Mouse (Mus musculus) hematopoietic stem cell, adult 5-6 weeks (primary cell): Measurements from ENCODE around the gene Mettl24. TPM values are rescaled to one million over a fixed set of nuclear protein-coding genes. Genes with fewer than 3 reads are reported as not detected.
"Not testable (repeated sequence)": the region's sequence is repeated elsewhere in the genome, so short reads cannot be mapped to it uniquely, and the experiment has no call there.

Experiments used
- ATAC-seq, 2 experiments: fragments of 125-278 bp in 1 of 2; replicated peaks in 1 of 2; 2 replicates each; pipeline ENCODE4 v1.8.0; 2016 to 2017; ENCODE audit warnings: inconsistent platforms in 2 of 2, mild to moderate bottlenecking in 2 of 2, moderate number of reproducible peaks in 2 of 2, low read depth in 1 of 2, moderate TSS enrichment in 1 of 2; ENCODE audit not compliant: low FRiP score in 2 of 2, poor library complexity in 2 of 2, severe bottlenecking in 2 of 2, insufficient read depth in 1 of 2, low TSS enrichment in 1 of 2
- total RNA-seq: library from RNA; stranded (forward); fragments of 172-1452, 232-1000 nt; gene quantifications from 2 replicates; pipeline ENCODE4 v1.2.3, GENCODE M21; 2017

Gene Mettl24
- total RNA-seq, 1 experiment from 2014 or later, result not detected

- no peak for ATAC-seq
These were observed 77.3 kb downstream of the Mettl24 start for GRCm38 (mm10) chr10:40760195-40761009.

DNA sequence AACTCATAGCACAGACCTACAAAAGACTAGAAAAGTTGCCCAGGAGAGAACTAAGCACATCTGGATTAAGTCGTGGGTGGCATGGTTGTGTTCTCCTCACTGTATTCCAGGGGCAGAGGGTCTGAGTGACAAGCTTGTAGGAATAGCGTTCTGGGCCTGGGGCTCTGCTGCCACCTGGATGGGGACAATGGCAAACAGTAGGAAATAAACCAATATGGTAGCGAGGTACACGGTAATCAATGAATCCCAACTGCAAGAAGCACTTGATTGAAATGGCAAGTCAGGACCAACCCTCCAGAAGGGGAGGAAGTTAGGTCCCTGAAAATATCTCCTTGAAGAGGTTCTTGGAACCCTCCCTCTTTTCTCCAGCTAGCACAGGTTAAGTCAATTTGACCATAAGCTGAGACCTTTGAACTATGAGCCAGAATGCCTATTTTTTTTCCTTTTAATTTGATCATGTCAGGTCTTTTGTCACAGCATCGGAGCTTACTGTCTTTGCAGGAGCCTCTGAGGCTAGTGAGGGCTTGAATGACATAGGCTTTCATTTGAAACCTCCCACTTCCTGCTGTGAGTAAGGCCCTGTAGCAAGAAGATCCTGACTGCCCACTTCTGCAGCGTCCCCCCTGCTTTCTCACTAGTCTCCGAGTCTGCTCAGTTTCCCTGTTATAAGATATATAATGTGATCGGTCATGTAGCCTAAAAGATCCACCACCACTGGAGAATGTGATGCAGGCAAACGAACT, 78.1 kb downstream of the Mettl24 start:
- ATAC-seq, result no peak

GRCm38 (mm10) chr10:40762624-40763023, 79.5 kb downstream of the Mettl24 start:
- no peak for ATAC-seq

- ATAC-seq, result no peak
These were observed 80.1 kb downstream of the Mettl24 start for GRCm38 (mm10) chr10:40763084-40763720.

DNA sequence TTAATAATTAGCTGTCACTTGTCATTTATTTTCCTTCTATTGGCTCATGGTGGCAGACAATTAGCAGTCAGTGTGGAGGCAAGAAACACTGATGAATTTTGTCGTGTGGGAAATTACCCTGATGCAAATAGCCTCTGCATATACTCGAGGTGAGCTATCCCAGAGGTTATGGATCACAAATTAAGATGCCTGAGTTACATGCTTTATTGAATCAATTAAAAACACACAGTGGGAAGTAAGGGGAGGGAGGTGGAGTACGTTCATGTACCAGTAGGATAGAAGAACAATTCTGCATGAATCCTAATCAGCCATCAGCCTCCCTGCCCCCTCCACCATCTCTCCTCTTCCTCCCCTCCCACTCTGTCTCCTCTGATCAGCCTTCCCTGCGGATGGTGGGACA, 89.2 kb downstream of the Mettl24 start:
- ATAC-seq, result no peak

DNA sequence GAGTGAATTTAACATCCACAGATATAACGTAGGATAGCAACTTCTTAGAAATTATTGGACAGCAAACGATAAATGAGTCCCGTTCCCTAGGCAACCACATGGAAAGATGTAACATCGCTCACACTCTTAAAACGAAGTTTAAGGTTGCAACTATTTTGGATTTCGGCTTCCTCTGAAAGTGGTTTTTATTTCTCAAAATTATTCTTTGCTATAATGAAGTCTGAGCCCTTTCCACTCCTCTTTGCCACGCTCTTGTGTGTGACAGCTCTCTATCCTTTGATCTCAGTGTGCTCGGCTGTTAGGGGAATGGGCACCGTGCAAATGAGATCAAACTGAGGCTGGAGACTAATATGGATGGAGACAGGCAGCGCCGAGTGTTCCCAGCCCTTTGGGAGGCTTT, 92.1 kb downstream of the Mettl24 start:
- ATAC-seq, result no peak

DNA sequence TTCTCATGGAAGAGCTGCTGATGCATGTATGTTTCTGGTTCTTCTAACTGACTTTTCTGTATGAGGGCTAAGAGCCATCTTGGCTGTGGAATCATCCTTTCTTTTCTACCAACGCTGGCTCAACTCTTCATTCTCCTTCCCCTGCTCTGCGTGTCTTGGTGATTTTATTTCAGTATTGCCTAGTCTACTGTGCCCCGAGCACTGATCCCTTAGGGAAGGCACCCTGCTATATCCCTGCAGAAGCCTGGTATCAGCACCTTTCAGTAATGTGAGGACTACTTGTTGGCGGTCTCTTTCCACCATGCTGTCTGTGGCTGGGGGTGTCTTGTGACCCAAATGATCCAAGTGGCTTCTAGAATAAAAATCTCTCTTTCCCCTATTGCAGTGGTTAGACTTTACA, 92.6 kb downstream of the Mettl24 start:
- ATAC-seq, result no peak

DNA sequence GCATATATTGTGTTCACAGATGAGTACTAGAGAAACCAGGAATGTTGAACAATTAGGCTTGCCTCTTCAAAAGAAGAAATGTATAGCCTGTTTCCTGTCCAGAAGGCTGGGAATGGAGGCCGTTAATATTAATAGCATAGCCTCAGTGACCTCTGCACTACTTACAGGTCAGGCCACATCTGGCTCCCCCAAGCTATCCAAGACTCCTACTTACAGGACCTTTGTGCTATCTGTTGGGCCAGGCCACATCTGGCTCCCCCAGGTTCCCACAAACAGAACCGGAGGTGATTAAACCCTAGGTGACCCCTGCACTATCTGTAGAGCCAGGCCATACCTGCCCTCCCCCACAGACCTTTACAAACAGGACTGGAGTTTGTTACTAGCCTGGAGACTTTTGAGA, 94.1 kb downstream of the Mettl24 start:
- no peak for ATAC-seq

GRCm38 (mm10) chr10:40778472-40778871, 95.4 kb downstream of the Mettl24 start:
- ATAC-seq, result no peak

DNA sequence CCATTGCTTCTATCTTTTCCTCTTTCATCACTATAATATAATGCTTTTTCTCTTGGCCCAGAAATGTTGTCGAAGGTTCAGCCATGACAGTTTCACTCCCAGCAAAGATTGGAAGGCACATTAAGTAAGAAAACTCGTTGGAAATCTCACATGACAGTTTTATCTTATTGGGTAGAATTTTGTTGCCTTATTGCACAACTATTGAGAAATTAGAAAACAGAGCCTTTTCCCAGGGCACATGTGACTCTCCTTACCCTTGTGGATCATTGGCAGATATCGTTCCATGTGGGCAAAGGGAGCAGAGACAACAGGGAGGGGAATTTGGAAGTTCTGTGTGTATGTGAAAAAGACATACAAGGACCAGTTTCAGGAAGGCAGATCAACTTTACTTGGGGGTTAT, 107.3 kb downstream of the Mettl24 start:
- no peak for ATAC-seq

GRCm38 (mm10) chr10:40792115-40792514, 109.0 kb downstream of the Mettl24 start:
- no peak for ATAC-seq

GRCm38 (mm10) chr10:40805221-40805620, 122.1 kb downstream of the Mettl24 start:
- ATAC-seq, result no peak

- no peak for ATAC-seq
These were observed 123.1 kb downstream of the Mettl24 start for GRCm38 (mm10) chr10:40806221-40806620.

DNA sequence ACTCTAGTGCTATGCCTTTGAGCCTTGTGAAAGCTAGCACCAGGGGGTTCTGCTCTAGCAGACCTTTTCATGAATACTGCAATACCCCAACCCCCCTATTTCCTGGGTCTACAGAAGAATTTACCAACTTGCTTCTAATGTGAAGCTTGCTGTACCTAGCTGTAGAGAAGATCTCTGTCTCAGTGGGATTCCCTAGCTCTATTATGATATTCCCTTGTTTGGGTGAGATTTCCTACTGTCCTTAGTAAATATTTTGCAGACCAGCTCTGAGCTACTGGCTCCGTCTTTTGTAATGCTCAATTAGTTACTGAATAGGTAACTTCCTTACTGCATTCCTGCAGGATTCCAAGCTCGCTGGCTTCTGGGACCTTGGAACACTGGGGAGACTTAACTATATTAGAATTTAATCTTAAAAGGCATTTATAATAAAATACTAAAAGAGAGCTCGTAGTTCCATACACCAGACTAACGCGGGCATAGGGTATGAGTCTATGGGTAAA, 126.4 kb downstream of the Mettl24 start:
- not testable (repeated sequence) for ATAC-seq

DNA sequence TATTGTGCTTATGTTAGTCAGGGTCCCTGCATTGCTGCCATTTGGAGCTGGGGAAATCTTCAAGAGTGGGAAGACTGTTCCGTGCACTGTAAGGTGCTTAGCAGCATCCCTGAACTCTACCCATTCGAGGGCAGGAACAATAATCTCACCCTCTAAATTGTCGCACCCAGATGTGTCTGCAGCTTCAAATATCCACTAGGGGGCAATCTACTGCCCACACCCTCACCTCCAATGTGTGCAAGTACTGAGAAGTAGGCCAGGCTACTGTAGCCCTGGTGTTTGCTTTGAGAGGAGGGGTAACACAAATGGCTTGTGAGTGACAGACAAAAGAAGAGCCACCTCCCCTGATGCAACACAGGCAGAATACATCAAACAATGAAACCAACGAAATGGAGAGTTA, 130.5 kb downstream of the Mettl24 start:
- 0 out of 4 replicates have a peak, but pooled peaks of 1 of the 2 experiments have one; percentile 56 for ATAC-seq

DNA sequence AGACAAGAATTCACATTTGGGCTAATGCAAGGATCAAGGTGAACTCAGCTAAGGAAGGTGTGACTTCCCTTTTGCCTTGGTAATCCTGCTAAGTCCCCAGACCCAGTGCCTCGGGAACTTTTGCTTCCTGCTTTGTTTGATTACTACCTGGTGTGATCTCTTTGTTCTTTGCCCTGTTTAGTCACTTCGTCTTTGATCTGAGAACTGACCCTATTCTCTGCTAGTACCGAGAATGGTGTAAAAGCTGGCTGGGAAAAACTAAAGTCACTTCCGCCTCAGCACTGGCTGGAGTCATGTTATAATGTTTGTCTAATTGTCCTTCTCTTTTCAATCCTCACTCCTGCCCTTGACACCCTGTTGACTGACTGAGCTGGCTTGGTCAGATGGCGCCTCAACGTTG, 133.4 kb downstream of the Mettl24 start:
- no peak for ATAC-seq

- no peak for ATAC-seq
These were observed 142.9 kb downstream of the Mettl24 start for GRCm38 (mm10) chr10:40825952-40826351.

DNA sequence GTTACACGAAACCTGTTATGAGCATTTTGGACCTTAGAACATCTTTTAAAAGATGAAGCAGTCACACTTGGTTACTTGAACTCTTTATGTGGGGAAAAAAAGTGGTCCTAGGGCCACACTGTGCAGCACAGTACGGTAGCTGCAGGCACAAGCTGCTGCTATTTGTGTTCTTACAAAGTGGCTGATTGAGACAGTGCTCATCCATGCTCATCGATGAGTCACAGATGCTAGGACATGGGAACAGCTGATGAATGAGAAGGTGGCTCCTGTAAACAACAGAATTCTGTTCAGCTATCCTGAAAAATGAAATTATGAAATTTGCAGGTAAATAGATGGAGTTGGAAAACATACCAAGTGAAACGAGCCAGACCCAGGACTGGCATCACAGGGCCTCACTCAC, 144.6 kb downstream of the Mettl24 start:
- ATAC-seq, result no peak
